Mouse (Mus musculus): ENCODE measurements around the gene Rnf7.
"Not testable (repeated sequence)": the region's sequence is repeated elsewhere in the genome, so short reads cannot be mapped to it uniquely, and the experiment has no call there.

The Rnf7 gene

GRCm38 (mm10) chr9:96478071-96478888, at the start of gene Rnf7:
Rnf7 (minus strand) TSS chr9:96478675.
- ATAC-seq (ENCODE audit: insufficient number of reproducible peaks, low FRiP score, low TSS enrichment): peak; percentile 97

- no peak for ATAC-seq (ENCODE audit: insufficient number of reproducible peaks, low FRiP score, low TSS enrichment)
Observed at GRCm38 (mm10) chr9:96526011-96526410, 47.5 kb upstream of the Rnf7 start.

GRCm38 (mm10) chr9:96524972-96525506, 46.6 kb upstream of the Rnf7 start, which contains the start of gene Gm28729:
Gm28729 (minus strand) TSS chr9:96525264.
- ATAC-seq (ENCODE audit: insufficient number of reproducible peaks, low FRiP score, low TSS enrichment): no peak

GRCm38 (mm10) chr9:96523148-96523547, 44.7 kb upstream of the Rnf7 start:
- ATAC-seq (ENCODE audit: insufficient number of reproducible peaks, low FRiP score, low TSS enrichment): no peak

GRCm38 (mm10) chr9:96521574-96521973, 43.1 kb upstream of the Rnf7 start:
- not testable (repeated sequence) for ATAC-seq (ENCODE audit: insufficient number of reproducible peaks, low FRiP score, low TSS enrichment)

- no peak for ATAC-seq (ENCODE audit: insufficient number of reproducible peaks, low FRiP score, low TSS enrichment)
Observed at GRCm38 (mm10) chr9:96517429-96517828, 39.0 kb upstream of the Rnf7 start.

GRCm38 (mm10) chr9:96516806-96517205, 38.3 kb upstream of the Rnf7 start:
- ATAC-seq (ENCODE audit: insufficient number of reproducible peaks, low FRiP score, low TSS enrichment): no peak

- ATAC-seq (ENCODE audit: insufficient number of reproducible peaks, low FRiP score, low TSS enrichment): no peak
Observed at GRCm38 (mm10) chr9:96515737-96516136, 37.3 kb upstream of the Rnf7 start.

GRCm38 (mm10) chr9:96514278-96514677, 35.8 kb upstream of the Rnf7 start:
- no peak for ATAC-seq (ENCODE audit: insufficient number of reproducible peaks, low FRiP score, low TSS enrichment)

GRCm38 (mm10) chr9:96506011-96506498, 27.6 kb upstream of the Rnf7 start:
- no peak for ATAC-seq (ENCODE audit: insufficient number of reproducible peaks, low FRiP score, low TSS enrichment)

GRCm38 (mm10) chr9:96505156-96505555, 26.7 kb upstream of the Rnf7 start:
- ATAC-seq (ENCODE audit: insufficient number of reproducible peaks, low FRiP score, low TSS enrichment): no peak

- no peak for ATAC-seq (ENCODE audit: insufficient number of reproducible peaks, low FRiP score, low TSS enrichment)
Observed at GRCm38 (mm10) chr9:96504116-96504895, 25.8 kb upstream of the Rnf7 start.

- 0 out of 2 replicates have a peak, but pooled peaks have one; percentile 6 for ATAC-seq (ENCODE audit: insufficient number of reproducible peaks, low FRiP score, low TSS enrichment)
Observed at GRCm38 (mm10) chr9:96502856-96503610, 24.6 kb upstream of the Rnf7 start.

GRCm38 (mm10) chr9:96501217-96501616, 22.7 kb upstream of the Rnf7 start:
- no peak for ATAC-seq (ENCODE audit: insufficient number of reproducible peaks, low FRiP score, low TSS enrichment)

GRCm38 (mm10) chr9:96493212-96493611, 14.7 kb upstream of the Rnf7 start:
- no peak for ATAC-seq (ENCODE audit: insufficient number of reproducible peaks, low FRiP score, low TSS enrichment)

GRCm38 (mm10) chr9:96491810-96492209, 13.3 kb upstream of the Rnf7 start:
- no peak for ATAC-seq (ENCODE audit: insufficient number of reproducible peaks, low FRiP score, low TSS enrichment)

GRCm38 (mm10) chr9:96487869-96488268, 9.4 kb upstream of the Rnf7 start:
- not testable (repeated sequence) for ATAC-seq (ENCODE audit: insufficient number of reproducible peaks, low FRiP score, low TSS enrichment)

GRCm38 (mm10) chr9:96483648-96484047, 5.2 kb upstream of the Rnf7 start:
- no peak for ATAC-seq (ENCODE audit: insufficient number of reproducible peaks, low FRiP score, low TSS enrichment)

GRCm38 (mm10) chr9:96483028-96483427, 4.6 kb upstream of the Rnf7 start:
- ATAC-seq (ENCODE audit: insufficient number of reproducible peaks, low FRiP score, low TSS enrichment): no peak

- no peak for ATAC-seq (ENCODE audit: insufficient number of reproducible peaks, low FRiP score, low TSS enrichment)
Observed at GRCm38 (mm10) chr9:96472356-96472755, 6.1 kb downstream of the Rnf7 start.
